Mouse (Mus musculus): Measurements from ENCODE around the gene Gm4907. TPM values are rescaled to one million over a fixed set of nuclear protein-coding genes. Genes with fewer than 3 reads are reported as not detected.
"Not testable (repeated sequence)": the region's sequence is repeated elsewhere in the genome, so short reads cannot be mapped to it uniquely, and the experiment has no call there.

Gm4907 gene
- polyA plus RNA-seq (2017; shearing (Covaris generic)) = not detected

DNA sequence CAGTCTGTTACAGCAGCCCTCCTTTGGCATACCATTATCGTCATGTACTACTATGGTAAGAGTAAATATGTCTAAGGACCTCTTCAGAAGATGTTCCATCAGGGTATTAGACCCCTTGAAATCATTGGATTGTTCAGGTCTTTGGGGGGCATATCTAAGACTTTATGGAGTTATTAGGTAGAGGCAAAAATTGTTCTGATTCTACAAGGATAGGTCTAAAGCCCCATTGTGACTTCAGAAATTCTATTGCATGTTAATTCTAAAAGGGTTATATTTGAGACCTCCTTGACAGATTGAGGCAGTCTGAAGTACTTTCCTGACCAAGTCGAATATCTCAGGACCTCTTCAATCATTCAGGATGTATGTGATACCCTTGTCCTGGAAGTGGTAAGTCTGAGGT lies at the start of gene Gm4907:
TSS of gene Gm4907 (plus strand) at position 301 of the 400 bp plus-strand sequence.
- ATAC-seq = not testable (repeated sequence)

DNA sequence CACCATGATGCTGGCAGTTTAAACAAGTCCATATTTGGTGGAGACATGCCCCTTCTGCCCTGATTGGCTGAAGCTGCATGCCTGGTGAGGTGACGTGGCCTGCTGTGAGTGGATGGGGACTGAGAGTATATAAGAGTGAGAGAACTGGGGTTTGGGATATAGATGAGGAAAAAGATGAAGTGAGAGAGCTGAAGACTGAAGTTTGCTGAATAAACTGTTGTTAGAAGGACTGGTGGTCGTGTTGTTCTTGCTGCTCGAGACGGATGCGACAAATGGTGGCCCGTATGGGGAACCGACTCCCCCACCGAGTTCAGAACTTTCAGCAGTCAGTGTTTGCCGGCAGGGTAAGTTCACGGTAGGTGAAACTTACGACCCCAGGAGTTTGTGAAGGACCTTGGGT lies 48.6 kb upstream of the Gm4907 start:
- not testable (repeated sequence) for ATAC-seq

- ATAC-seq = no peak
These were observed 41.4 kb upstream of the Gm4907 start for GRCm38 (mm10) chrX:23840921-23841320.

DNA sequence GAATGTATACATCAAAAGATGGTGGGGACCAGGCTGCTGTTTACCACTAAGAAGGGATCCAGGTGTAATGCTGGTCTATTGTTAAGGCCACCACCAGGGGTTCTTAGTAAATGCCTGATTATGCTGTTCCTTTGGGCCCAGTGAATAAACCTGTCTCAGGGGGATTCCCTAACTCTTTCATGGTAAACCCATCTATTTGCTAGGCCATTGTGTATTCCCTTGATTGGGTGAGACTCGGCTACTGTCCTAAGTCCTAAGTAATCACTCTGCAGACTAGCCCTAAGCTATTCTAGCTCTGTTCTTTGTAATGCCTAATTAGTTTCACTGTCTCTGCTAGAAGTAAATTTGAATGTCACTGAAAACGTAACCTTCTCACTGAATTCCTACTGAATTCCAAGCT lies 71.8 kb downstream of the Gm4907 start:
- ATAC-seq = no peak

Other genes with a start within 250 kb of the Gm4907 start
- gene Wdr44, start 189.5 kb upstream of the Gm4907 start, polyA plus RNA-seq (2017; shearing (Covaris generic)) = 10 to 100 TPM; 29.9 to 46.9 (median 37.7) TPM
- not detected for gene Gm4985, start 76.4 kb downstream of the Gm4907 start, polyA plus RNA-seq (2017; shearing (Covaris generic))